In the genomic region with DNA sequence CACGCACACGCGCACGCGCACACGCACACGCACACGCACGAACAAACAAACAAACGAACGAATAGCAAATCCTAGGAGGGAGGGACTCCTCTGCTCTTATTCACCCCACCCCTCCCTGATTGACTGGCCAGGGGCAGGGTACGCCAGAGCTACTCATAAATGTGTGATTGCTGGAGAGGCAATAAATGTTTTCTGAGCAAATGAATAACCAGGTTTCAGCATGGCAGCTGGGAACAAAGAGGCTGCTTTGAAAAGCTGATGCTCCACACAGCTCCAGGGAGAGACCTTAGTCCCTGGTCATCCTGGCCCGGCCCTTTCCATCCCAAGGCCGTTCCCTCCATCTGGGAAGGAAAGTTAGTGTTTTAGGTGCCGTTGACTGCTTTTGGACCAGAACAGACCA, we compare ENCODE assay signal across 13 mouse cellular contexts. TPM values are rescaled to one million over a fixed set of nuclear protein-coding genes. Genes with fewer than 3 reads are reported as not detected.
DNase-seq lines count a peak whose midpoint lies in the region; ATAC-seq and TF ChIP-seq lines count a peak whose summit lies in the region.
"Had no signal": no experiment of that assay in that cellular context is flagged by ENCODE, and none has a peak within 500 bp of the region (broad histone marks: within the 10 kb centered on the region; RNA-seq: fewer than 3 reads in every experiment).

No protein-coding gene starts in this region.

- no peak for TF ChIP-seq EP300 in lung, postnatal 0 days (IDR thresholded peaks at IDR 0.05)

- no peak for ATAC-seq in forebrain, embryonic 15.5 days (replicated peaks)
- peak; percentile 36; the same call in 1 of the 2 replicates for ATAC-seq in hindbrain, postnatal 0 days
- no peak for ATAC-seq in neural tube, embryonic 14.5 days (ENCODE audit: low read depth)
- no peak for ATAC-seq in lung, postnatal 0 days
- ATAC-seq: activated CD4-positive, CD25-positive, alpha-beta regulatory T cell, adult 4 months; inflammation-experienced regulatory T-cells, adult 6 months had no signal

- no peaks in the 10 kb centered on the region for H3K36me3 ChIP-seq in forebrain, embryonic 15.5 days
- no peaks in the 10 kb centered on the region for H3K36me3 ChIP-seq in hindbrain, postnatal 0 days (ENCODE audit: insufficient read depth, low read length)
- H3K36me3 ChIP-seq in neural tube, embryonic 14.5 days (ENCODE audit: control insufficient read depth, insufficient read depth, low read length), result no peaks in the 10 kb centered on the region
- H3K36me3 ChIP-seq in lung, postnatal 0 days (ENCODE audit: insufficient read depth, low read length), result no peaks in the 10 kb centered on the region
- H3K36me3 ChIP-seq: heart, embryonic 10.5 days had no signal

- no peak overlapping the region for H3K4me3 ChIP-seq in forebrain, embryonic 15.5 days
- H3K4me3 ChIP-seq in hindbrain, postnatal 0 days (ENCODE audit: low read length), result no peak overlapping the region
- no peak overlapping the region for H3K4me3 ChIP-seq in neural tube, embryonic 14.5 days (ENCODE audit: low read depth, low read length)
- H3K4me3 ChIP-seq in lung, postnatal 0 days (ENCODE audit: low read depth, low read length), result no peak overlapping the region
- H3K4me3 ChIP-seq: heart, embryonic 10.5 days had no signal

- WGBS in forebrain, embryonic 15.5 days, result 79% methylated on average over 15 of the region's 15 CpGs
- WGBS in hindbrain, postnatal 0 days, result 77% methylated on average over 15 of the region's 15 CpGs
- WGBS in neural tube, embryonic 14.5 days, result 62% methylated on average over 15 of the region's 15 CpGs
- WGBS in lung, postnatal 0 days, result 71% methylated on average over 15 of the region's 15 CpGs

- no peak overlapping the region for H3K9ac ChIP-seq in forebrain, embryonic 15.5 days (replicated peaks)
- H3K9ac ChIP-seq in hindbrain, postnatal 0 days (replicated peaks; ENCODE audit: low read length), result no peak overlapping the region
- H3K9ac ChIP-seq in neural tube, embryonic 14.5 days (replicated peaks; ENCODE audit: low read depth, low read length), result no peak overlapping the region
- H3K9ac ChIP-seq in lung, postnatal 0 days (replicated peaks; ENCODE audit: low read depth), result no peak overlapping the region

- 0 out of 2 replicates have a peak overlapping the region, but pooled peaks have one; percentile 9 for H3K4me2 ChIP-seq in forebrain, embryonic 15.5 days (replicated peaks)
- no peak overlapping the region; the same call in 1 of the 2 replicates for H3K4me2 ChIP-seq in hindbrain, postnatal 0 days (ENCODE audit: low read depth, low read length)
- H3K4me2 ChIP-seq in neural tube, embryonic 14.5 days (ENCODE audit: low read depth, low read length), result no peak overlapping the region
- no peak overlapping the region for H3K4me2 ChIP-seq in lung, postnatal 0 days (replicated peaks; ENCODE audit: low read depth, low read length)

- no peaks in the 10 kb centered on the region for H3K27me3 ChIP-seq in forebrain, embryonic 15.5 days
- no peaks in the 10 kb centered on the region for H3K27me3 ChIP-seq in hindbrain, postnatal 0 days (ENCODE audit: insufficient read depth, low read length)
- H3K27me3 ChIP-seq in neural tube, embryonic 14.5 days (ENCODE audit: control insufficient read depth, insufficient read depth, low read length), result no peaks in the 10 kb centered on the region
- H3K27me3 ChIP-seq in lung, postnatal 0 days (replicated peaks; ENCODE audit: insufficient read depth, low read length), result no peaks in the 10 kb centered on the region

- no peak for TF ChIP-seq CTCF in hindbrain, postnatal 0 days (IDR thresholded peaks at IDR 0.05; ENCODE audit: low read depth)
- TF ChIP-seq CTCF in lung, postnatal 0 days (IDR thresholded peaks at IDR 0.05), result no peak

- H3K27ac ChIP-seq in forebrain, embryonic 15.5 days (replicated peaks), result peak overlapping the region; percentile 38
- 0 out of 2 replicates have a peak overlapping the region, but pooled peaks have one; percentile 15 for H3K27ac ChIP-seq in hindbrain, postnatal 0 days
- peak overlapping the region; percentile 41; the same call in 1 of the 2 replicates for H3K27ac ChIP-seq in neural tube, embryonic 14.5 days (ENCODE audit: low read depth, low read length)
- no peak overlapping the region for H3K27ac ChIP-seq in lung, postnatal 0 days (ENCODE audit: low read length)
- H3K27ac ChIP-seq: heart, embryonic 10.5 days had no signal

- DNase-seq in hindbrain, postnatal 0 days (ENCODE audit: low spot score), result no peak
- peak; percentile 46 for DNase-seq in kidney, postnatal 10 days
- no peak for DNase-seq in heart, adult 18-20 months
- no peak for DNase-seq in lung, postnatal 0 days (ENCODE audit: low spot score)
- DNase-seq in gastrocnemius, postnatal 36 days, result no peak
- DNase-seq: lung, postnatal 14 days had no signal

- H3K4me1 ChIP-seq in forebrain, embryonic 15.5 days, result peaks cover 9% of the 10 kb centered on the region
- peaks cover 12% of the 10 kb centered on the region; the same call in 1 of the 2 replicates for H3K4me1 ChIP-seq in hindbrain, postnatal 0 days (ENCODE audit: insufficient read depth, low read length)
- no peaks in the 10 kb centered on the region for H3K4me1 ChIP-seq in neural tube, embryonic 14.5 days (ENCODE audit: control insufficient read depth, insufficient read depth, low read length)
- H3K4me1 ChIP-seq in lung, postnatal 0 days (ENCODE audit: insufficient read depth, low read depth, low read length), result no peaks in the 10 kb centered on the region

- H3K9me3 ChIP-seq in forebrain, embryonic 15.5 days, result no peaks in the 10 kb centered on the region
- H3K9me3 ChIP-seq in hindbrain, postnatal 0 days (ENCODE audit: low read length), result no peaks in the 10 kb centered on the region
- H3K9me3 ChIP-seq in neural tube, embryonic 14.5 days (ENCODE audit: control insufficient read depth, low read length), result no peaks in the 10 kb centered on the region
- no peaks in the 10 kb centered on the region for H3K9me3 ChIP-seq in lung, postnatal 0 days (ENCODE audit: low read length)
- H3K9me3 ChIP-seq: heart, embryonic 10.5 days had no signal

- intact Hi-C loops in gastrocnemius, postnatal 36 days (cut with DNase I), result no loop called here

RNA-seq across cellular contexts. Expression of a gene that starts 1.9 kb away (rescaled TPM):
- 2.2 TPM in 2 replicates for polyA plus RNA-seq in forebrain, embryonic 15.5 days (2015; fragmentation: Nextera tagmentation; extraction: Ambion mirVana)
- 1.7 TPM in 1 of 2 replicates, not detected in the other for total RNA-seq in hindbrain, postnatal 0 days (2014; rRNA removed)
- polyA plus RNA-seq in hindbrain, postnatal 0 days (2015; fragmentation: Nextera tagmentation; extraction: Ambion mirVana), result 1.5 and 1.6 TPM in 2 replicates
- 1.3 and 1.6 TPM in 2 replicates for polyA plus RNA-seq in neural tube, embryonic 14.5 days (2014; fragmentation: Nextera tagmentation; extraction: Ambion mirVana)
- total RNA-seq in heart, adult 18-20 months (2021), result 1 to 10 TPM; 4.5 to 4.8 TPM
- 0.13 TPM in 1 of 2 replicates, not detected in the other for polyA plus RNA-seq in lung, postnatal 0 days (2015; fragmentation: Nextera tagmentation; extraction: Ambion mirVana)
- total RNA-seq in gastrocnemius, postnatal 36 days (2021), result 1 to 10 TPM; 5.3 to 9.1 TPM
- total RNA-seq: liver, adult 2 months had no signal
- polyA plus RNA-seq: activated CD4-positive, CD25-positive, alpha-beta regulatory T cell, adult 4 months; inflammation-experienced regulatory T-cells, adult 6 months; liver, adult 2 months had no signal

RNA-seq across cellular contexts. Expression of a gene that starts 4.4 kb away (rescaled TPM):
- polyA plus RNA-seq in forebrain, embryonic 15.5 days (2015; fragmentation: Nextera tagmentation; extraction: Ambion mirVana), result 0.05 TPM in 1 of 2 replicates, not detected in the other
- total RNA-seq in hindbrain, postnatal 0 days (2014; rRNA removed), result under 0.01 TPM in 1 of 2 replicates, not detected in the other
- polyA plus RNA-seq in hindbrain, postnatal 0 days (2015; fragmentation: Nextera tagmentation; extraction: Ambion mirVana), result 0.04 TPM in 1 of 2 replicates, not detected in the other
- not detected in 2 replicates for polyA plus RNA-seq in neural tube, embryonic 14.5 days (2014; fragmentation: Nextera tagmentation; extraction: Ambion mirVana)
- total RNA-seq in heart, adult 18-20 months (2021), result under 1 TPM; 0.05 TPM
- polyA plus RNA-seq in lung, postnatal 0 days (2015; fragmentation: Nextera tagmentation; extraction: Ambion mirVana), result not detected in 2 replicates
- total RNA-seq in gastrocnemius, postnatal 36 days (2021), result under 1 TPM; 0.15 to 0.89 TPM
- total RNA-seq: liver, adult 2 months had no signal
- polyA plus RNA-seq: activated CD4-positive, CD25-positive, alpha-beta regulatory T cell, adult 4 months; heart, embryonic 10.5 days; inflammation-experienced regulatory T-cells, adult 6 months; liver, adult 2 months; neural tube, embryonic 11.5 days had no signal

RNA-seq across cellular contexts. Expression of a gene that starts 56.5 kb away (rescaled TPM):
- 30.1 and 31.8 TPM in 2 replicates for polyA plus RNA-seq in forebrain, embryonic 15.5 days (2015; fragmentation: Nextera tagmentation; extraction: Ambion mirVana)
- total RNA-seq in hindbrain, postnatal 0 days (2014; rRNA removed), result 21.7 and 29.8 TPM in 2 replicates
- 10.1 and 11.2 TPM in 2 replicates for polyA plus RNA-seq in hindbrain, postnatal 0 days (2015; fragmentation: Nextera tagmentation; extraction: Ambion mirVana)
- polyA plus RNA-seq in neural tube, embryonic 14.5 days (2014; fragmentation: Nextera tagmentation; extraction: Ambion mirVana), result 12.4 and 15.7 TPM in 2 replicates
- 10 to 100 TPM; 40.7 to 52.5 TPM for total RNA-seq in heart, adult 18-20 months (2021)
- 0.92 and 1.1 TPM in 2 replicates for polyA plus RNA-seq in lung, postnatal 0 days (2015; fragmentation: Nextera tagmentation; extraction: Ambion mirVana)
- total RNA-seq in gastrocnemius, postnatal 36 days (2021), result 1 to 10 TPM; 3.2 to 6.2 TPM
- total RNA-seq: liver, adult 2 months had no signal
- polyA plus RNA-seq: activated CD4-positive, CD25-positive, alpha-beta regulatory T cell, adult 4 months; inflammation-experienced regulatory T-cells, adult 6 months; liver, adult 2 months had no signal
